Mouse (Mus musculus) heart, postnatal 0 days (tissue): ENCODE results near the gene Vps16.

ENCODE experiments used
- CTCF ChIP-seq: IDR thresholded peaks from 2 replicates; pipeline ENCODE4 v1.5.1; 2016; ENCODE audit warnings: antibody characterized with exemption, control low read depth, low read depth
- EP300 ChIP-seq: IDR thresholded peaks from 2 replicates; pipeline ENCODE4 v1.6.1; 2016; ENCODE audit warnings: antibody characterized with exemption, low read depth

DNA sequence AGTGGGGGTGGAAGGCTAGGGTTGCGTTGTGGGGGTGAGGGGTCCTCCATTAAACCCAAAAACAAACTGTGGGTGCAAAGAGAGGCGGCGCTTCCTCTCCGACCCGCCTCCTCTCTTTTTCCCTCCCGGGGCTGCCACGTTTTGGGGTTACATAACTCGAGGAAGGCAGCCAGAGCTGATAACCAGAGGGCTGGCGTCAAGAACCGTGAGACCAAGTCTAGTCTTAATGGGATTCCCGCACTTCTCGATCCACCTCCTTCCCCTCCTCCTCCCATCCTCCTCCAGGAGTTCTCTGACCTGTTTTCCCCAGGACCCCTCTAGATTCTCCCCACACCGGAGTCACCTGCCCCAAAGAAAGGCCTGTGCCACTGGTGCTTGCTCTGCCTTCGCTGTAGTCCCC is 26.0 kb upstream of the Vps16 start:
- TF ChIP-seq EP300 = no peak
- TF ChIP-seq CTCF = no peak
